Mouse (Mus musculus): ENCODE measurements around the gene Kif20b.

Gene Kif20b

GRCm38 (mm10) chr19:34921652-34922602, at the start of gene Kif20b:
Gene Kif20b (plus strand): TSS chr19:34922361.
- peak; percentile 86 to 93 for DNase-seq (ENCODE audit: low spot score in 2 of 2)

GRCm38 (mm10) chr19:34876676-34877075, 45.5 kb upstream of the Kif20b start:
- DNase-seq (ENCODE audit: low spot score in 2 of 2): no peak

GRCm38 (mm10) chr19:34877898-34878602, 44.1 kb upstream of the Kif20b start:
- peak; percentile 64 to 68 for DNase-seq (ENCODE audit: low spot score in 2 of 2)

GRCm38 (mm10) chr19:34878603-34879541, 43.3 kb upstream of the Kif20b start, which contains the start of gene Pank1:
Gene Pank1 (minus strand): TSS chr19:34879455.
- DNase-seq (ENCODE audit: low spot score in 2 of 2): peak; percentile 54 to 56

GRCm38 (mm10) chr19:34879624-34880023, 42.5 kb upstream of the Kif20b start:
- no peak for DNase-seq (ENCODE audit: low spot score in 2 of 2)

GRCm38 (mm10) chr19:34881160-34881559, 41.0 kb upstream of the Kif20b start:
- no peak for DNase-seq (ENCODE audit: low spot score in 2 of 2)

- DNase-seq (ENCODE audit: low spot score in 2 of 2): no peak
Measured at GRCm38 (mm10) chr19:34882443-34882842, 39.7 kb upstream of the Kif20b start.

- no peak for DNase-seq (ENCODE audit: low spot score in 2 of 2)
Measured at GRCm38 (mm10) chr19:34883526-34884224, 38.5 kb upstream of the Kif20b start.

GRCm38 (mm10) chr19:34886324-34886723, 35.8 kb upstream of the Kif20b start:
- no peak for DNase-seq (ENCODE audit: low spot score in 2 of 2)

GRCm38 (mm10) chr19:34890981-34891380, 31.2 kb upstream of the Kif20b start:
- no peak for DNase-seq (ENCODE audit: low spot score in 2 of 2)

- DNase-seq (ENCODE audit: low spot score in 2 of 2): no peak
Measured at GRCm38 (mm10) chr19:34891590-34891989, 30.6 kb upstream of the Kif20b start.

GRCm38 (mm10) chr19:34895082-34895481, 27.1 kb upstream of the Kif20b start:
- DNase-seq (ENCODE audit: low spot score in 2 of 2): no peak

- no peak for DNase-seq (ENCODE audit: low spot score in 2 of 2)
Measured at GRCm38 (mm10) chr19:34897082-34897965, 24.8 kb upstream of the Kif20b start.

- DNase-seq (ENCODE audit: low spot score in 2 of 2): no peak
Measured at GRCm38 (mm10) chr19:34898941-34899340, 23.2 kb upstream of the Kif20b start.

GRCm38 (mm10) chr19:34901266-34901665, 20.9 kb upstream of the Kif20b start:
- DNase-seq (ENCODE audit: low spot score in 2 of 2): no peak

- DNase-seq (ENCODE audit: low spot score in 2 of 2): no peak
Measured at GRCm38 (mm10) chr19:34901735-34902134, 20.4 kb upstream of the Kif20b start.

GRCm38 (mm10) chr19:34904032-34904431, 18.1 kb upstream of the Kif20b start:
- DNase-seq (ENCODE audit: low spot score in 2 of 2): no peak

GRCm38 (mm10) chr19:34905424-34905823, 16.7 kb upstream of the Kif20b start:
- no peak for DNase-seq (ENCODE audit: low spot score in 2 of 2)

- DNase-seq (ENCODE audit: low spot score in 2 of 2): no peak
Measured at GRCm38 (mm10) chr19:34906772-34907171, 15.4 kb upstream of the Kif20b start.

- no peak for DNase-seq (ENCODE audit: low spot score in 2 of 2)
Measured at GRCm38 (mm10) chr19:34912366-34912765, 9.8 kb upstream of the Kif20b start.

All from thymus, postnatal 10 days (tissue).